Mouse (Mus musculus): ENCODE measurements around the gene Tmc8.
"Not testable (repeated sequence)": the region's sequence is repeated elsewhere in the genome, so short reads cannot be mapped to it uniquely, and the experiment has no call there.

The Tmc8 gene

GRCm38 (mm10) chr11:117825333-117826101, 43.6 kb downstream of the Tmc8 start, which contains the start of the genes Afmid and Tk1:
Gene Afmid (plus strand): TSS chr11:117825924.
Gene Tk1 (minus strand): TSS chr11:117826092.
- DNase-seq (ENCODE audit: low spot score), result peak; percentile 44

- DNase-seq (ENCODE audit: low spot score), result no peak
Measured at GRCm38 (mm10) chr11:117826164-117826563, 44.3 kb downstream of the Tmc8 start.

GRCm38 (mm10) chr11:117826916-117827315, 45.0 kb downstream of the Tmc8 start:
- no peak for DNase-seq (ENCODE audit: low spot score)

GRCm38 (mm10) chr11:117827386-117827785, 45.5 kb downstream of the Tmc8 start:
- no peak for DNase-seq (ENCODE audit: low spot score)

GRCm38 (mm10) chr11:117828149-117828887, 46.4 kb downstream of the Tmc8 start:
- DNase-seq (ENCODE audit: low spot score), result no peak

- DNase-seq (ENCODE audit: low spot score), result no peak
Measured at GRCm38 (mm10) chr11:117828888-117829604, 47.2 kb downstream of the Tmc8 start.

GRCm38 (mm10) chr11:117829671-117830215, 47.9 kb downstream of the Tmc8 start:
- DNase-seq (ENCODE audit: low spot score), result no peak

GRCm38 (mm10) chr11:117830401-117830800, 48.5 kb downstream of the Tmc8 start:
- DNase-seq (ENCODE audit: low spot score), result no peak

- DNase-seq (ENCODE audit: low spot score), result no peak
Measured at GRCm38 (mm10) chr11:117832086-117832969, 50.5 kb downstream of the Tmc8 start.

- not testable (repeated sequence) for DNase-seq (ENCODE audit: low spot score)
Measured at GRCm38 (mm10) chr11:117833509-117833908, 51.6 kb downstream of the Tmc8 start.

- no peak for DNase-seq (ENCODE audit: low spot score)
Measured at GRCm38 (mm10) chr11:117834086-117834485, 52.2 kb downstream of the Tmc8 start.

GRCm38 (mm10) chr11:117836306-117836705, 54.4 kb downstream of the Tmc8 start:
- DNase-seq (ENCODE audit: low spot score), result no peak

- DNase-seq (ENCODE audit: low spot score), result no peak
Measured at GRCm38 (mm10) chr11:117838572-117838971, 56.7 kb downstream of the Tmc8 start.

- no peak for DNase-seq (ENCODE audit: low spot score)
Measured at GRCm38 (mm10) chr11:117839021-117839420, 57.1 kb downstream of the Tmc8 start.

- DNase-seq (ENCODE audit: low spot score), result no peak
Measured at GRCm38 (mm10) chr11:117840910-117841309, 59.0 kb downstream of the Tmc8 start.
